Mouse (Mus musculus): ENCODE data around the gene Ankrd11. TPM values are rescaled to one million over a fixed set of nuclear protein-coding genes. Genes with fewer than 3 reads are reported as not detected.
A peak's percentile ranks its signal among the peaks of the same experiment; 100 is the strongest.
"Not testable (repeated sequence)": the region's sequence is repeated elsewhere in the genome, so short reads cannot be mapped to it uniquely, and the experiment has no call there.

Ankrd11 gene
- total and polyA plus RNA-seq, 3 experiments = 54.8 to 86.9 (median 65.4) TPM

DNA sequence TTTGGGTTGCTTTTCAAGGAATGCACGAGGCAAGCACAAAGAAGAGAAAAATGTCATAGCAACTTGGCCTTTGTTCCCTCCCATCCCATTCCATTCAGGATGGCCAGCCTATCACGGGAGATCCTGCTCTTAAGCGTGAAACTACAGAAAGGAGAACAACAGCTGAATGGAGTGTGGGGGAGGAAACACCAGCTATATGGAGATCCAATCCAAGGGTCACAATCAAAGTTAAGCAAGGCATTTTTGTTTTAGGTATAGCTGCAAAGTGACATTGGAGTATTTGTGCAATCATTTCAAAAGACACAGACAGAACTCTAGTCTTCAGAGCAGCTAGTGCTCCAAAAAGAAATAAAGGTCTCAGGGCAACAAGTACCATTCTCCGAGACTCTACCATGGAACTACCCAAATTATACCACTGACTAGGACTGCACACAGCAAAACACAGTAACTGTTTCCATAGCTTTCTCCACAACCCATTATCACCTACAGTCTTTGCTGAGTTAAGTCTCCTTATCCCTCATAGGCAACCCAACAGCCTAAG lies 1.9 kb downstream of the Ankrd11 start:
- peak; percentile 26 for DNase-seq

DNA sequence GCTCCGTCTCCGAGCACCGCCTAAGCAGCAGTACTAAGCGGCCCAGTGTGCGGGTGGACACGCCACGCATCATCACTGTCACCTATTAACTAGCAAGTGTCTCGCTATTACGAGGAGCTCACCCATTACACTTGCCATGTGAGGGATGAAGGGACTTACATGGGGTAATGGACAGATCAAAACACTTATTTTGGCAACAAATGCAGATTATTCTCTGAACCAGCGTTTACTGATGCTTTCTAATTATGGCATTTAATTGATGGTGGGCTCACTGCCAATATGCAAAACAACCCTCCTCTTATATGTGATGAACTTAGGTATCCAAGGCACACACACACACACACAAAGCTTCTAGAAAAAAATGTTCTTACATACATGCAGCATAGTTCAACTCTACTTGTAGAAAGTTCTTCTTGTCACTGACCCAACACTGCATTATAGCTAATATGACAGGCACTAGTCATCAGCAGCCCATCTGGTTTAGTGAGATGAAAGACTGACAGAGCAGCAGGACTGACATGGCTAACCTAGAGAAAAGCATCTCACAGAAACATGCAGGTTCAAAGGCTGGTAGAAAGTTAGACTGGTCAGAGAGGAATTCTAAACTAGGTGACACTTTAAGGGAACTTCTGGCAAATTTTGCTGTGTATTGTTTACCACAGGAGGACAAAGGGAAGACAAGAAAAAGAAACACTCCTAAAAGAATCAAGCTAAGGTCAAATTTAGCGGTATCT lies 2.5 kb downstream of the Ankrd11 start:
- no peak for DNase-seq

DNA sequence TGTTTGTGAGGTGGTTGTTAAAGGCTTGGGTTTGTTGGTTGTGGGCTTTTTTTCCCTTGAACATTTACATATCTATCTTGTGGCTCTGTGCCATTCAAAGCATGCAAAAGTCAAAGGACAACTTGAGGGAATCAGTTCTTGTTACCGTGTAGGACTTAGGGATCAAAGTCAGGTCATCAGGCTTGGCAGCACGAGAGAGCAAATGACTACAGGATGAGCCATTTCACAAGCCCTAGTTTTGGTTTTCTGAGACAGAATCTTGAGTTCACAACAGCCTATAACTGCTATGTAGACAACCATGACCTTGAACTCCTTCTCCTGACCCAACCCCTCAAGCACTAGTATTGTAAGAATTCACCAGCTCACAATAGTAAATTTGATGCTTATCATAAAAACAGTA lies 3.7 kb downstream of the Ankrd11 start:
- peak; percentile 30 for DNase-seq

DNA sequence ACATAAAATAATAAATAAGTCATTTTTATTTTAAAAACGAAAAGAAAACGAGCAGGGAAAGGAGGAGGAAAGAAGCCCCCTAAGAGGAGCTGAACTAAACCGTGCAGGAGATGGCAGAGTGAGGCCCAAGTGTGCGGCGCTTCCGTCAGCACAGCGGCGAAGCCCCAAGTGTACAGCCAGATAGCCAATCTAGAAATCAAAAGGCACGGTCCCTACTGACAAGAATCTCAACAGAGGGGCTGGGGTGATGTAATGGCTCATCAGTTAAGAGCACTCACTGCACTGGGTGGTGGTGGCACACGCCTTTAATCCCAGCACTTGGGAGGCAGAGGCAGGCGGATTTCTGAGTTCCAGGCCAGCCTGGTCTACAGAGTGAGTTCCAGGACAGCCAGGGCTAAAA lies 4.6 kb downstream of the Ankrd11 start:
- DNase-seq = no peak

DNA sequence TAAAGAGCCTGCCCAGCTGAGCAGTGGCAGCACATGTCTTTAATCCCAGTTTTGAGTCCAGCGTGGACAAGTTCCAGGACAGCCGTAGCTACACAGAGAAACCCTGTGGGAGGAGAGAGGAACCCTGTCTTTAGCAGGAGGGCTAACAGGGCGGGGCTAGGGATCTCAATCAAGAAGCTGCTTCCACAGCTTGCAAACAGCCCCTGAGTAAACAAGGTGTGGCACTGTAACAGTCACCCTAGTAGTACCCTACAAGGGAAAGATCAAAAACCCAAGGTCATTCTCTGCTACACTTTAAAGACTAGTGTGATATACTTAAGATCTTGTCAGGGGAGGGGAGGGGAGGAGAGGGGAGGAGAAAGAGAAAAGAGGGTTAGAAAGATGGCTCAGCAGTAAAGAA lies 5.1 kb downstream of the Ankrd11 start:
- DNase-seq = peak; percentile 31

DNA sequence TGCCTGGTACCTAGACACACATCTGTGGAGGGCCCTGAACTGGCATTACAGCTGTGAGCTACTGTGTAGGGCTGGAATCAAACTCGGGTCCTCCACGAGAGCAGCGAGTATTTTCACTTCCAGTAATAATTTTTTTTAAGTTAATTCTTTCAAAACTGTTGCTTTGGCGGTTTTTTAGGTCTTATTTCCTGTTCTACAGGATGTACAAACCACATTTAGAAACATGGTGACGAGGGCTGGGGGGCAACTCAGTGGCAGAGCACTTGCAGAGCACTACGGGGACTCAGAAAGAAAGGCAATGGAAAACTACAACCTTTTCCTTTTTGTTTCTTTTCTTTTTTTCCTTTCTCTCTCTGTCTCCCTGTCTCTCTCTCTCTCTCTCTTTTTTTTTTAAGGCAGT lies 7.9 kb downstream of the Ankrd11 start:
- DNase-seq = no peak

DNA sequence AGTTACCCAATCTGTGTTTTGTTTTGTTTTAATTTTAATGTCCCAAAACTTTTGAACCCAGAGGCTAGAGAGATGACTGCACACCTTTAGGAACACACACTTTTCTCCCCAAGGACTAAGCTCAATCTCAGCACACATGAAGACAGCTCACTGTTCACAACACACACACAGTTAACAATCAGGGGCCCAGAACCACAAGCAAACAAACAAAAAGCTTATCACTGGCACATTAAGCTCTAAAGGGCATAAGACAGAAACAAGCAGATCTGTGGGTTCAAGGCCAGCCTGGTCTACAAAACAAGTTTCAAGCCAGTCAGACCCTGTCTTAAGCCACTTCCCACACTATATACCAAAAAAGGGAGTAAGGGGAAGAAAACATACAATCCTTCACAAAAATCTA lies 8.6 kb downstream of the Ankrd11 start:
- DNase-seq = no peak

DNA sequence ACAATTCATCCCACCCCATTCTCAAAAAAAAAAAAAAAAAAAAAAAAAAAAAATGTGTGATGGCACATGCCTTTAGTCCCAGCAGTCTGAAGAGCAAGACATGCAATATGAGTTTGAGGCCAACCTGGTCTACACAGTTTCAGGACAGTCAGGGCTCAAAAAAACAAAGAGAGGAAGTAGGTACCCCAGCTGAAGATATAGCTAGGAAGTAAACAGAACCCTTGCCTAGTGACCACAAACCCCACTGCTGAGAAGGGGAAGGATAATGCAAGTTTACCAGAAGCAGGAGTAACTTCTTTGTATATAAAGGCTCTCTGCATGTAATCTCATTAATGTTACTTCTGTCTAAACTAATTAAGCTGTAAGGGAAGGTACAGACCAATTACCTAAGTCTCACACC lies 9.3 kb downstream of the Ankrd11 start:
- DNase-seq = no peak

DNA sequence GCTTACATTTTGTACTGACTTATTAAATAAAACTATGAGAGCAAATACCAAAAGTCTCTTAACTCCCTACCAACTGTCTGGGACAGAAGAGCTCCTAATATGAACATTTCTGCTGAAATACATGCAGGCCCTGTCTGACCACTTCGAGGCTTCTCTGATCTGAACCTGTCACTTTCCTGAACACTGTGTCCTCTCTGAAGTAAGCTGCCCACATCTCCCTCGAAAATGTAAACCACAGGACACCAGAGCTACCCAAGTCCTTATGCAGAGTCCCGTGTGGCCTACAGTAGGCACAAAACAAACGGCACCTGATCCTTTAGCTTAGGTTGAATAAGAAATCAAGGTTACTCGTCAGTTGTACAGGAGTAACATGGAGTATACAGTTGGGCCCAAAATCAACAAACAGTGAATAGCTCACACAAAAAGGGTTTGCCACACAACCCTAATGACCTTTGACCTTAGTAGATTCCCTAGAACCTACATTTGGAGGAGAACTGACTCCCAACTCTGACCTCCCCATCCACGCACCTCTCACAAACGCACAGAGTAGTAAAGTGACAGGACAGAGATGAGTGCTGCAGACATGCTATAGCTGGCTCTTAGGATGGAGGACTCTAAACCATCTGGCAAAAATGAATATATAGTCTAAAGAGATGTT lies 10.6 kb downstream of the Ankrd11 start:
- DNase-seq = no peak

DNA sequence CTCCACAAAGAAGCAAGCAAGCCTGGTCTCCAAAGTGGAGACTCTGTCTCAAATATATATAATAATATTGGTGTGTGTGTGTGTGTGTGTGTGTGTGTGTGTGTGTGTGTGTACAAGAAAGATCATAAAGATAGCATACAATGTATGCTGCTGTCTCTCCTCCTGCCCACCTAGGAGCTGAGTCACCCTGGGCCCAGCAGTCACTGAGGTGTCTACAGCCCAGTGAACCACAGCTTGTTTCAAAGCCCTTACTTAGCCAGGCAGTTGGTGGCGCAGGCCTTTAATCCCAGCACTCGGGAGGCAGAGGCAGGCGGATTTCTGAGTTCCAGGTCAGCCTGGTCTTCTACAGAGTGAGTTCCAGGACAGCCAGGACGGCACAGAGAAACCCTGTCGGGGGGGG lies 12.0 kb downstream of the Ankrd11 start:
- not testable (repeated sequence) for DNase-seq

DNA sequence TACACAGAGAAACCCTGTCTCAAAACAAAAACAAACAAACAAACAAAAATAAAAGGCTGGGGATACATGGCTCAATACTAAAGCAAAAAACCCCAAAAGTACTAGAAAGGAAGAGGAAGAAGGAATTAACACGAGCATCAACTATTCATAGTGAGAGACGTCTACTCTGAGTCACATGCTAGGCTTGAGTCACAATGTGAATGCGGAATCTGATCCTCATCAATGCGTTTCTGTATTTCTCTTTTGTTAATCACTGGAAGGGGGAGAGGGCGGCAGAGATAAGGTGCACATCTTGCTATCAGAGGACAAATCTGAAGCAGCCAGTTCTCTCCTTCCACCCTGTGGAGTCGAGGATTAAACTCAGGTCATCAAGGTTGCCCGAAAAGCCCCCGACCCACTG lies 14.3 kb downstream of the Ankrd11 start:
- no peak for DNase-seq

DNA sequence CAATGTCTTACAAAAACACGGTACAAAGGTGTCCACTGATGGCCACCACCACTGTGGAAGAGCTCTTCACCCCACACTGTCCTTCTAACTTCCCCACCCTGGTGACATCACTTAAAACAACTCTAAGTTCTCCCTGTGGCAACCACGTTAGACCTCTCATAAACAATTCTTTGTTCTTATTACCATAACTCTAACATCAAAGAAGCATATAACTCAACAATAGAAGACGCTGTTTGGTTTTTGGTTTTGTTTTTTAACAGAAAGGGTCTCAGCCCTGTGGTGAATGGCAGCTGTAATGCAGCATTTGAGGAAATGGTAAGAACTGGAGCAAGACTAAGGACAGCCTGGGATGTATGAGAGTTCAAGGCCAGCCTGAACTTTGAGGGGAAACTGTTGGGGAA lies 16.1 kb downstream of the Ankrd11 start:
- no peak for DNase-seq

DNA sequence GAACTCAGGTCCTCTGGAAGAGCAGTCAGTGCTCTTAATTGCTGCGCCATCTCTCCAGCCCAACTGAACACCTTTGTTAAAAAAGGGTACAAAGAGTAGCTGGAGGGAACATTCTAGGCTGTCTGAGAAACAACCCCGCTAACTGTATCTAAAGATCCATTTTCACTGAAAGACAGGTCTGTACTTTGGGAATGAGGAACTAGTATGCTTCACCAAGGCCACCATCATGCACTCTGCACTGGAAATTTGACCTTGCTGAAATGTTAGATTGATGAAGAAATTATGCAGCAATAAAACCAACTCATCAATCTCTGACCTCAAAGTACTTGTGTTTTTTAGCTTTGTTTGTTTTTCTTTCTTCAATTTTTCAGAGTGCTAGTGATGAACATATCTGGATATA lies 17.9 kb downstream of the Ankrd11 start:
- peak; percentile 51 for DNase-seq

DNA sequence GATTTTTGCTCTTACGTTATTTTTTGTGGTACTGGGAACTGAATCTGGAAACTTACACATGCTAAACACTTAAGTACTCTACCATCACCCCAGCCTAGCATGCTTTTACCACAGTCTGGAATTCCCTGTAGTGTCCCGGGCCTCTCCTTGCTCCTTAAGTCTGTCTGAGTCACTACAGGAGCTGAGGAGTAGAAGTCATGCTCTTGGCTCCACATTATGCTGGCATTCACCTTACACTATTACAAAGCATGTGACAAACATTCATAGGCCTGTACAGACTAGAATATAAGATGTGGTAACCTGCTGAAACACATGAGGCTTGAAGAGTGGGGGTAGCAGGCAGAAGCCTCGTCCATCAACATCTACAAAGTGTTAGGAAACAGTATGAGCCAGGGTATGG lies 19.4 kb downstream of the Ankrd11 start:
- no peak for DNase-seq

DNA sequence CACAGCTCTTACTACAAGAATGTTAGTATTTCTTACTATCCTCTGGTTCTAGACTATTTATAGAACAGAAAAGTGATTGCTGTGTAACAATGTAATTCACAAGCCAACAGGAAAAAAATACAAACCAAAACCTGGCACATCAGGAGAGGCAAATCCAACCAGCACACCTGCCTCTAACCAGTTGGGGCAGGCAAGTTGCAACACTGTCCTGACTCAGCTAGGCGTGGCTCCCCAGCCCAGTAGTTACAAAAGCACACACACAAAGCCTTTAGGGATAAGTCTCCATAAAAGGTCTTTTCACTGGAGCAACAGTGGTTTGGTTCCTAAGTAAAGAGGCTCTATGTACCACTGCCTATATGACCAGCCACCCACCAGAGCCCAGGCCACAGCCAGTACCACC lies 20.8 kb downstream of the Ankrd11 start:
- peak; percentile 69 for DNase-seq

DNA sequence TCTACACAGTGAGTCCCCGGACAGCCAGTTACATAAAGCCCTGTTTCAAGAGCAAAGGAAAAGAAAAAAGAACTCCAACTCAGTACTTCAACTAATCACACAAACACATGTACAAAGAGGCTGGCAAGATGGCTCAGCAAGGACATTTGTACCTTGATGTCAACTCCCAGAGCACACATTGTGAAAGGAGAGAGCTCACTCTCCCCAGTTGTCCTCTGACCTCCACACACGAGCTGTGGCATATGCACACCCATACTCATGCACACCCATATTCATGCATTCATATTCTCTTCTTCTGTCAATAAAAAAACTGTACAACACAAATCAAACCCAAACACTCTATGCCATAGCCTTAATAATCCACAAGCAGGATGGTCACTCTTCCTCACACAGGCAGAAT lies 21.2 kb downstream of the Ankrd11 start:
- no peak for DNase-seq

DNA sequence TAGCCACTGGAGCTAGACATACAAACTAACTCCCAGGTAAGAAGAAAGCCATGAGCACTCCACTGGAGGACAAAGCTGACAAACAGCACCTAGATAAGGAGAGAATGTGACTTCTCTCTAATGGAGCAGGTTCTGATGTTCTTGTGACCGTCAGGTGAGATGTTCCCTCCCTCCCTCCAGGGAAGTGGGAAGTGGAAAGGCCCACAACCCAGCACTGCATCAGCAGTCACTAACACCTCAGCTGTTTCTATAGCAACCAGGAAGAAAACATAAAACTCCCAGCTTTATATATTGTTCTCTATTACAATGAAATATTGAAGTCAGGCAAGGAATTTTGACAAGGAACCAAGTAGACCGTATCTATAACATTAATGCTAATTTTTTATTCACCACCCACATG lies 22.0 kb downstream of the Ankrd11 start:
- DNase-seq = no peak

DNA sequence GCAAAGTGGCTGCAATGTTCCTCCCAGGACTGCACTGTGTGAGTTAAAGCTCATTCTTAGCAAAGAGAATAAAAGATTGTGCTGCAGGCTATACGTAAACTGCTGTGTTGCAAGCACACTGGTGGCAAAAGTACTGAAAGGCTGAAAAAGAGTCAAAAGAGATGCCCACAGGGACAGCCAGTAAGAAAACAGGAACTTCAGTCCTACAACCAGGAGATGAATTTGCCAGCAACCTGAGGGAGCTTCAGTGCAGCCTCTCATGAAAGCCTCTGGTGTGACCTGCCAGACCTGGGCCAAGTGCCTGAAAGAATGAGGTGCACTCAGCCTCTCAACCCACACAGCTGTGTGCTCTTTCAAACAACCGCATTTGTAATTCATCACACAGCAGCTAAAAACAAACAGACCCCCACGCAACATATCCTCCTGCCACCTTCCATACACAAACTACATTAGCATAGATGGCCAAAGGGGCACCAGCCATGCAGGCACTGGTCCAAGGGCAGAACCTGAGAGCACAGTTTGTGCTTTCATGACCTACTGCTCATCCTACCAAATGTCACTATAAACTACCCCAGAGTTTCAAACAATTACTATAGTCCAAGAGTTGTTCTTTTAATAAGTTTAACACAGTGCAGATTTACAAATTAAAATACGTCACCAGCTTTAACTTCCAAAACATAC lies 23.5 kb downstream of the Ankrd11 start:
- DNase-seq = no peak

DNA sequence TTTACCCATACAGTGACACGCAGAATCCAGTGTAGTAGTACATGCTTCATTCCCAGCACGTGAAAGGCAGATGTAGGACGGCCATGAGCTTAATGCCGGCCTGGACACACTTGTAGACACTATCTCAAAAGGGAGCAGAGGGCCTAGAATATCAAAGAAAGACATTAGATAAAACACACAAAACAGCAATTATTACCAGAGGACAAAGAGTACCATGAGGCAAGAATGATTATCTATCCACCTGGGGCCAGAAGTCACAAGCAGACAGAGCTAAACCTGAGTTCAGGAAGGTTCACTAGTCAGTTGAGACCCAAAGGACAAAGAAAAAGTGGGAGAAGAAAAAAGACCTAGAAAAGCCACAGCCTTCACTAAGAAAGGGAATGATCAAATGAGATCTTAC lies 24.9 kb downstream of the Ankrd11 start:
- no peak for DNase-seq

DNA sequence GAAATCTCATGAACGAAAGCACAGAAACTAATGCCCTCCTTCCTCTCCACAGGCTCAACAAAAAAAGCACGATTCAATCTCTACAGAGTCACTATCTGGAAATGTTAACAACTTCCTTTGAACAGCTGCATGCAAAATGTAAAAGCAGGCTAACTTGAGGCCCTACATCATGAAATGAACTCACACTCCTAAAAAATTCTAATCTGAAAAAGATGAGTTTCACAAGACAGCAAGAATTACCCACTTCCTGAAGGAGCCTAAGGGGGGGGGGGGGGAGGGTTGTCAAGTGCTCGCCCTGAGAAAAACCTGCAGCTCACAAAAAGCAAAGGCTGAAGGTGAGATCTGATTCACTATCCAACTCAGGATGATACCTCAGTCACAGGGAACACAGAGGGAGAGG lies 27.0 kb downstream of the Ankrd11 start:
- DNase-seq = no peak

DNA sequence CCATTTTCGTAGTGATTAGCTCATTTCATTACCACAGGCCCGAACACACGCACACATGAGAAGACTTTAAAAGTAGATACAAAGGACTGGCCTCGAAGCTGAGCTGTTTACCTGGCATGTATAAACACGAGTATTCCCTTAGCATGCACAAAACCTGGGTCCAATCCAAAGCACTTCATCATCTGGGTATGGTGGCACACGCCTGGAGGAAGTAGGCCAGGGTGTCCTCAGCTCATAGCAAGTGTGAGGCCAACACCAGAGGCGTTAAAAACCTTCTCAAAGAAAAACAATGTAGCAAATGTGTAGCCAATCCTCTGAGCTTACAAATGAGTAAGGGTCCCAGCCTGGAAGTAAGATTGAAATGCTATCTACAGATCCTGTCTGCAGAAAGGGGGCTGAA lies 27.6 kb downstream of the Ankrd11 start:
- DNase-seq = peak; percentile 37

DNA sequence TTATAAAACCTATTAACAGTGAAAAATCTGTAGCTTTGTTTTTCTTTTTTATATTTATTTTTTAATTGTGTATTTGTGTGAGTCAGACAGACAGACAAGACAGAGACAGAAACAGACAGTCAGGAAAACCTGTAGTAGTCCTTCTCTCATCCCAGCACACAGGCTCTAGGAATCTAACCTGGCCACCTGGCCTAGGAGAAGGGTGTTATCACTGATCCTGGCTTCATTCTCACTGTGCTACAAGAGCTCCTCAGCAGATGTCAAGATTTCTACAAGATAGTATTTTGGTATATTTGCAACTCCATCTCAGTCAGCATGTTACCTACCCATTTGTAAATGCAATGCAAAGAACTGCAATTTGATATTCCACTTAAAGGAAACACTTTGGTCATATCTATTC lies 30.8 kb downstream of the Ankrd11 start:
- DNase-seq = no peak

DNA sequence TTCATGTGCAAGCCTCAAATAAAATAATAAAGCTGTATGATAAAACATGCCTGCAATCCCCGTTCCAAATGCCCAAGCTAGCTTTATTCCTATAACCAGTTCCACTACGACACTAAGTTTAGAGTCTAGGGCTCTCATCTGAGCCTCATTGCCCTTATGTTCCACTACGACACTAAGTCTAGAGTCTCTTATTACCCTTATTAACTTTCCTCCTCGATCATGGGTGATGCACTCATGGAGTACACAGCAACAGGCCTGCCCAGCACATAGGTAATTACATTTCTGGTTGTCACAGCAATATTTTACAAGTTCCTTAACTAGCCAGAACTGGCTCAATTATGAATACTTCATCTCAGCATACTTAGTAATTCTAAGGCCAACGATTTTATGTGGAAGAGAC lies 36.3 kb downstream of the Ankrd11 start:
- DNase-seq = no peak

All from adrenal gland, adult 2 months (tissue).